Mouse (Mus musculus) cerebellum, adult 2 months (tissue): Measurements from ENCODE around the gene Eefsec.

Experiments used
- CTCF ChIP-seq: fragments of 200-500 bp; IDR thresholded peaks from 2 replicates; pipeline ENCODE4 v1.5.1; 2011; ENCODE audit warnings: low read depth, mild to moderate bottlenecking, control low read depth, low read length, moderate library complexity, borderline replicate concordance; ENCODE audit not compliant: insufficient read depth
- POLR2A ChIP-seq: fragments of 200-500 bp; IDR thresholded peaks from 2 replicates; pipeline ENCODE4 v1.6.1; 2011; ENCODE audit warnings: low read length, control low read depth, borderline replicate concordance; ENCODE audit not compliant: insufficient read depth

GRCm38 (mm10) chr6:88267068-88267467, 179.3 kb downstream of the Eefsec start:
- TF ChIP-seq POLR2A (no peak), CTCF (no peak)
